Mouse (Mus musculus): ENCODE measurements around the gene Pdcd2l. TPM values are rescaled to one million over a fixed set of nuclear protein-coding genes. Genes with fewer than 3 reads are reported as not detected.

Pdcd2l gene
- polyA plus RNA-seq (2015; fragmentation: Nextera tagmentation; extraction: Ambion mirVana) = 55.9 TPM in 2 replicates

DNA sequence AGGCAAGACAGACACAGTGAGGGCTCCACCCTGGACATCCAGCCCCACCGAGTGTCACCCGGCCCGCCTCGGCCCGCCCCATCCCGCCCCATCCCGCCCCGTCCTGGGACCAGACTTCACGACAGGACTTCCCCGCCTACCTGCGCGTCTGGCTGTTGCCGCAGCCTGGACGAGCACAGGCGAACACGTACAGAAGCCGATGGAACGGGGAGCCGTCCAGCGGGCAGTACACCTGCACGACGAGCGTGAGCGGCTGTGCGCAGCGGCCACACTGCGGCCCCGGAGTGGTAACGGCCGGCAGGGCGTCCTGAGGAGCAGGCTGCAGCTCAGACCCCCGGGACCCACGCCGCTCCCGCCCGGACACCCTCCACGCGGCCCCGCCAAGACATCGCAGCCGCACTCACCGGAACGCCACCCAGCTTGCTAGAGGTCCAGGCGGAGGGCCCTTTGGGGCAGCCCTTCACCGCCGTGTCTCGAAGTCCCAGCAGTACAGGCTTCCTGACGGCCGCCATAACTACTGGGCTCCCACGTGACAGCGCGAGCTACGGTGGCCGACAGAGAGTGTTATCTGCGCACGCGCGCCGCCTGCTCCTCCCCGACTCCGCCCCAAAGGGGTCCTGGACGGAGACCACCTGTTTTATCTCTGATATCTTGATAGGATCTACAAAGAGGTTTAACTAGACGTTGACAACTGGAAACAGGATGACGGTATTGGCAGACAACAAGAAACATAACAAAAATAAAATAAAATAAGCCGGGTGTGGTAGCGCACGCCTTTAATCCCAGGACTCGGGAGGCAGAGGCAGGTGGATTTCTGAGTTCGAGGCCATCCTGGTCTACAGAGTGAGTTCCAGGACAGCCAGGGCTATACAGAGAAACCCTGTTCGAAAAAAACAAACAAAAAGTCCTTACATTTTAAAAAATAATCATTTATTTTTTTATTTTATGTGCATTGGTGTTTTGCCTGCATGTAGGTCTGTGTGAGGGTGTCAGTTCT is at the start of gene Pdcd2l:
Pdcd2l (minus strand) TSS at position 530 of the 997 bp plus-strand sequence.
- peak within 1 kb of the TSS; percentile 78 for H3K4me2 ChIP-seq (replicated peaks)
- 3% methylated on average over 70 of the region's 70 CpGs for WGBS
- H3K9ac ChIP-seq = peak within 1 kb of the TSS; percentile 98
- H3K4me3 ChIP-seq (replicated peaks) = peak within 1 kb of the TSS; percentile 98
- peaks cover 7% of the 10 kb centered on the region for H3K4me1 ChIP-seq (replicated peaks)
- no peaks in the 10 kb centered on the region for H3K27me3 ChIP-seq (replicated peaks)
- H3K27ac ChIP-seq = peak within 1 kb of the TSS; percentile 75
- peak; percentile 94 for ATAC-seq
- H3K36me3 ChIP-seq = peaks cover 13% of the 10 kb centered on the region
- no peaks in the 10 kb centered on the region for H3K9me3 ChIP-seq

DNA sequence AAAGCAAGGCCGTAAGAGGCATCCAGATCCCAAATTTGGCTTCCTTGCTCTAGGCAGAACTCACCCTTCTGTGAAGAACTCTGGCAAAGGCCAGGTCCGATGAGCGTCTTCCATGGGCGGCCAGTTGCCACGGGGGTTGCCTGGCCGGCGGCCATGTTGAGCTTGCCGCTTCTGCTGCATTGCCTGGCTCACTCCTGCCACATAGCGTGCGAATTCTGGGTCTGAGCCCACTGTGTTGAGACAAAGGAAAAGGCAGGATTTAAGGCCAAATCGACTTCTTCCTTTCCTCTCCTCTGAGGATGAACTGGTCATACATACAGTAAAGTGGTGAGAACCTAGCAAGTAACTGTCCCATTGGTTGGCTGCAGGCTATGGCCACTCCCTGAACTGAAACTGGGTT is 45.7 kb upstream of the Pdcd2l start:
- H3K27ac ChIP-seq = no peak overlapping the region
- 95% methylated on average over 11 of the region's 11 CpGs for WGBS
- no peaks in the 10 kb centered on the region for H3K4me1 ChIP-seq (replicated peaks)
- ATAC-seq = no peak
- H3K27me3 ChIP-seq (replicated peaks) = no peaks in the 10 kb centered on the region
- no peak overlapping the region for H3K9ac ChIP-seq
- H3K4me3 ChIP-seq (replicated peaks) = no peak overlapping the region
- H3K36me3 ChIP-seq = peaks cover 41% of the 10 kb centered on the region
- no peaks in the 10 kb centered on the region for H3K9me3 ChIP-seq
- H3K4me2 ChIP-seq (replicated peaks) = no peak overlapping the region

DNA sequence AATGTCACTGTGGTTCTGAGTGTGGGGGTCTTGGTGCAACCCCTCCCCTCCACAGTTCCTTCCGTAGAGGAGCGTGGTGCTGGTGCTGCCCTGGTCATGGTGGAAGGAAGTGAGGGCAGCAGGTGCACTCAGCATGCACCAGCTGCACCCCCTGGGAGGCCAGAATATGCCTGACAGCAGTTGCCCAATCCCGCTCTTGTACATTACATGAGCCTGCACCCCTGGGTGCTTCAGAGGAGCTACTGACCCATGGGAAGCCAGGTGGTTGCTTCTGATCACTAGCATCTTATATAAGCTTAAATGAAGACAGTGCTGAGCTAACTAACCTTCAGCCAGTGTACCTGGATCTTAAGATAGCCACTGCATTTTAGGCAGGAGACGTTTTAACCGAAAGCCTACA is 41.6 kb upstream of the Pdcd2l start:
- Histone ChIP-seq H3K27me3 (replicated peaks) (no peaks in the 10 kb centered on the region), H3K36me3 (peaks cover 31% of the 10 kb centered on the region), H3K4me3 (replicated peaks) (no peak overlapping the region), H3K9ac (no peak overlapping the region), H3K27ac (no peak overlapping the region), H3K9me3 (no peaks in the 10 kb centered on the region), H3K4me2 (replicated peaks) (no peak overlapping the region), H3K4me1 (replicated peaks) (peaks cover 8% of the 10 kb centered on the region; the same call in 1 of the 2 replicates)
- no peak for ATAC-seq
- 91% methylated on average over 5 of the region's 5 CpGs for WGBS

DNA sequence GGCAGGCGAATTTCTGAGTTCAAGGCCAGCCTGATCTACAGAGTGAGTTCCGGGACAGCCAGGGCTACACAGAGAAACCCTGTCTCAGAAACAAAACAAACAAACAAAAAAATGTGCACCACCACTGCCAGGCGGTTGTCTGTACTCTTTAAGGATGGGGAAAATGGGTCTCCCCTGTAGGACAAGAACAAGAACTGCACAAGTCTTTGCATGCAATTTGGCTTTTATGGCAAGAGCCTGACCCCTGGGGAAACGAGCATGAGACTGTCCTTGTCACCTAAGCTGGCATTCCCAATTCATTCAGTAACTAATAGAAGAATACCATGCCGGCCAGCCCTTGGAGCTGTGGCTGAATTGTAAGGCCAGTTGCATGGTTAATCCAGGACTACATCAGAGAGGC is 39.1 kb upstream of the Pdcd2l start:
- peaks cover 25% of the 10 kb centered on the region for H3K36me3 ChIP-seq
- no peak for ATAC-seq
- H3K4me2 ChIP-seq (replicated peaks) = no peak overlapping the region
- H3K9ac ChIP-seq = no peak overlapping the region
- H3K4me1 ChIP-seq (replicated peaks) = peaks cover 10% of the 10 kb centered on the region; the same call in 1 of the 2 replicates
- H3K9me3 ChIP-seq = no peaks in the 10 kb centered on the region
- H3K27me3 ChIP-seq (replicated peaks) = no peaks in the 10 kb centered on the region
- 87% methylated on average over 5 of the region's 5 CpGs for WGBS
- no peak overlapping the region for H3K27ac ChIP-seq
- no peak overlapping the region for H3K4me3 ChIP-seq (replicated peaks)

DNA sequence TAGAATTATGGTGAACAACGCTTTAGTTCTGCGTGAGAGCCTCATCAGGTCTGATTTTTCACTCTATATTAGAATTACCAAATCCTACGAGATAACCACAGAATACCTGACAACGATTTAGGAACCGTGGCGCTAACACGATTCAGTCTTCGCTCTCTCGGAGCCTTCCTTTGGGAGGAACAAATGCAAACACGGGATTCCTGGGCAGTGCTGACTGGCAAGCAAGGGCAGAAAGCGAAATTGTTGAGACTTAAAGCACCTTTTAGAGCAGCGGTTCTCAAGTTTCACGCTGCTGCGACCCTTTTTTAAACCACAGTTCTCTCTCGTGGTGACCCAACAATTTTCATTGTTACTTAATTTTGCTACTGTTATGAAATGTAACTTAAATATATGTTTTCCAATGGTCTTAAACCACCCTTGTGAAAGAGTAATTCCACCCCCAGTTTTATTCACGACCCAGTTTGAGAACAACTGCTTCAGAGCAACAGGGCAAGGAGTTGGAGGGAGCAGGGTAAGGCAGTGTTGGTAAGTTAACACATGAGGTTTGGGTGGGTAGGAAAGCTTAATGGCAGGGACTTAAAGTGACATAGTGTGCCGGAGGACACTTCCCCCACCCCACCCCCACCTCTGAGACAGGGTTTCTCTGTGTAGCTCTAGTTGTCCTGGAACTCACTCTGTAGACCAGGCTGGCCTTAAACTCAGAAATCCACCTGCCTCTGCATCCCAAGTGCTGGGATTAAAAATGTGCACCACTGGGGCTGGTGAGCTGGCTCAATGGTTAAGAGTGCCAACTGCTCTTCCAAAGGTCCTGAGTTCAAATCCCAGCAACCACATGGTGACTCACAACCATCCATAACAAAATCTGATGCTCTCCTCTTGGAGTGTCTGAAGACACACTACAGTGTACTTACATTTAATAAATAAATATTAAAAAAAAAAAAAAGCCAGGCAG is 38.4 kb upstream of the Pdcd2l start:
- WGBS = 1% methylated on average over 17 of the region's 17 CpGs
- H3K9ac ChIP-seq = peak overlapping the region; percentile 60
- H3K27ac ChIP-seq = peak overlapping the region; percentile 93
- H3K27me3 ChIP-seq (replicated peaks) = no peaks in the 10 kb centered on the region
- ATAC-seq = peak; percentile 8; the same call in 1 of the 2 replicates
- peaks cover 20% of the 10 kb centered on the region for H3K36me3 ChIP-seq
- peaks cover 11% of the 10 kb centered on the region; the same call in 1 of the 2 replicates for H3K4me1 ChIP-seq (replicated peaks)
- H3K4me2 ChIP-seq (replicated peaks) = peak overlapping the region; percentile 70
- H3K4me3 ChIP-seq (replicated peaks) = peak overlapping the region; percentile 33
- H3K9me3 ChIP-seq = no peaks in the 10 kb centered on the region

DNA sequence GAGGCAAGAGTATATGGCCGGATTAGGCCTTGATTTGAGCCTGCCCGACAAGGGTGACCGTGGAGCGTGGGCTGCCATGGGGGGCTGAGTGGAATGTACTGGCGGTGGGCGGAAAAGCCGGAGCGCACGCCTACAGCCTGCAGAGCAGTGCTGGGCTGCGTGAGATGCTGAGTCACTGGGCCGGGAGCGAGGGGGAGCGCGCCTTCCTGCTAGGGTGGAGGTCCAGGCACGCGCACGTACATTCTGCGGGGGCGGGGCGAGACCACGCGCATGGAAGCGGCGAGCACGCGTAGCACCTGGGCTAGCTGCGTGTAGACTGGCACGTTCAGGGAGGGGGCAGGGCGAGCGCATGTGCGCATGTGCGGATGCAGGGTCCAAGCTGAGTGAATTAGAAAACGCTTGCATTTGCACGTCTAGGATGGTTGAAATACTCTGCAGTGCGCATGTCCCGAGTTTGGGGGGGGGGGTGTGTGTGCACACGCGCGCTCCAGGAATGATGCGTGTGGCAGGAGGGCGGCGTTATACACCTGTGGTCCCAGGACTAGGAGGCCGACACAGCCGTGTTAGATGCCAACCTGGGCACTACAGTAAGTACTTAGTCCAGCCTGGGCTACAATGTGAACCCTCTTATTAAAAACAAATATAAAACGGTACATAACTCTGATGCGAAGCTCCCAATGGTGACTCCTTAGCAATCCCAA is 37.6 kb upstream of the Pdcd2l start:
- peak overlapping the region; percentile 60 for H3K9ac ChIP-seq
- peak; percentile 93 for ATAC-seq
- WGBS = 0% methylated on average over 46 of the region's 46 CpGs

DNA sequence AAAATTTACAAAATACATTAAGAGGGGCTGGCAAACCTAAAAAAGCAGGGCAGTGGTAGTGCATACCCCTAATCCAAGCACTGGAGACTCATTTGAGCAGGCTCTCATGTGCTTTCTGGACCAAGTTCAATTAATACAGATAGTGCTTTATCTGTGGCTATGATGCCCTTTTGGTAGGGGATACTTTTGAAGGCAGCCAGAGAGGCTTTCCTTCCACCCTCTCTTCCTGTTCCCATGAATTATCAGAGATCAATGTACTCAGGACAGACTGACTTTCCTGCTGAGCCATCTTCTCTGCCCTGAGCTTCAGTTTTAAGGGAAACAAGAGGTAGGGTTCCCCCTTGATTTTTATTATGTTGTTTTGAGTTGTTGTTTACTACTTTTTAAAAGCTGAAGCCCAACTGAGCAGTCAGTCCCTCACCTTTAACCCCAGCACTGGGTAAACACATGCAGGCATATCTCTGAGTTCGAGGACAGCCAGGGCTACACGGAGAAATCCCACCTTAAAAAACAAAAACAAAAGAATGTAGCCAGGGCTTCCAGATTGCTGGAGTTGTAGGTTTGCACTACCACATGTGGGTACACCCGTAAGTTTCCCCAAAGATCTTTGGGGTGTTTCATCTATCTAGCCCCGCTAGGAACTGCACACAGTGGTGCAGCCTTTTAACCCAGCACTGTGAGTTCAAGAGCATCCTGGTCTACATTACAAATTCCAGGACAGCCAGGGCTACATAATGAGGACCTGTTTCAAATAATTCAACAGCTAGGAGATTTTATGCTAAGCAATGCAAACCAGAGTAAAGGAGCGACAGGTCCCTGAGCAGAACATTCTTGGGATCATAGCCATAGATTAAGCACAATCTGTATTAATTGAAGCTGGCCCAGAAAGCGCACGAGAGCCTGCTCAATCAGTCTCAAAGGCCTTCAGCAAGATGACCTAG is 36.6 kb upstream of the Pdcd2l start:
- Histone ChIP-seq H3K9me3 (no peaks in the 10 kb centered on the region), H3K4me1 (replicated peaks) (peaks cover 16% of the 10 kb centered on the region), H3K27ac (peak overlapping the region; percentile 93), H3K27me3 (replicated peaks) (no peaks in the 10 kb centered on the region), H3K4me3 (replicated peaks) (peak overlapping the region; percentile 33), H3K9ac (peak overlapping the region; percentile 60), H3K36me3 (peaks cover 8% of the 10 kb centered on the region; the same call in 1 of the 2 replicates), H3K4me2 (replicated peaks) (peak overlapping the region; percentile 70)
- WGBS = 41% methylated on average over 7 of the region's 7 CpGs
- no peak for ATAC-seq

More for the DNA sequence above, 37.6 kb upstream of the Pdcd2l start:
- Histone ChIP-seq H3K27ac (peak overlapping the region; percentile 93), H3K4me1 (replicated peaks) (peaks cover 11% of the 10 kb centered on the region), H3K4me2 (replicated peaks) (peak overlapping the region; percentile 70), H3K27me3 (replicated peaks) (no peaks in the 10 kb centered on the region), H3K36me3 (peaks cover 14% of the 10 kb centered on the region), H3K4me3 (replicated peaks) (peak overlapping the region; percentile 33), H3K9me3 (no peaks in the 10 kb centered on the region)

DNA sequence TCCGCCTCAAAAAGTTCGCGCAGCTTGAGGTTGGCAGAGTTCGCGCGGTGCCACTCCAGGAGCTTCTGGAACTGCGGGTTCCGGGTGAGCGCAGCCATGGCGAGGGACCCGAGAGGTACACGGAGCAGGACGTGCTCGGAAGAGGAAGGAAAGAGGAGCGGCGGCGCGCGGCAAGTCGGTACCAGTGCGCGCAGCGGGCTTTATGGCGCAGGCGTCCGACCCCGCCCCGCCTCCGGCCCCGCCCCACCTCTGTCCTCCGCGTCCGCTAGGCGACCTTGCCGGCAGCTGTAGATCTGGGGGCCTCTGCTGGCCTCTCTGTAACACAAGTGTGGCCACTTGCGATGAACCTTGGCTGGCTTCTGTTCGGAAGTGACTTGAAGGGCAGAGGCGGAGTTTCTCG is 33.7 kb upstream of the Pdcd2l start, which contains the start of gene Gpi1:
Gpi1 (minus strand) TSS at position 221 of the 400 bp plus-strand sequence.
- WGBS = 1% methylated on average over 39 of the region's 39 CpGs
- ATAC-seq = peak; percentile 72

DNA sequence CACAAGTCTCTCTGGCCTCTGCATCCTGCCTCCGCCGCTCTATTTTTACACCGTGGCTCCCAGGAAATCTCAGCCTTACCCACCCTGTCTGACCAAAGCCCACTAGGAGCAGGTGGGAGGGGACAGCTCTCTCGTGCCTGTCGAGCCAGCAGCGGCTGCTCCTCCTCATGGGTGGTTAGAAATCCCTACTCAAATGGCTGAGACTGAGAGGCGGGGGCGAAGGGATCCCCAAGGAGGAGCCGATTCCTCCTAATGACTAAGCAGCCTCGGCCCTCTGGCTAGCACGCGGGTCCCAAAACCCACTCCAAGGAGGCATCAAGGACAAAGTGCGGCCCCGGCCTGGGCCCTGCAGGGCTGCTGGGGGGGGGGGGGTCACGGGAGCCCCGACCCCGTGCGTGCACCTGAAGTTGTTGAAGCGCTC is 33.2 kb upstream of the Pdcd2l start:
- Histone ChIP-seq H3K4me2 (replicated peaks) (peak overlapping the region; percentile 79), H3K27ac (peak overlapping the region; percentile 88), H3K36me3 (peaks cover 15% of the 10 kb centered on the region; the same call in 1 of the 2 replicates), H3K4me3 (replicated peaks) (peak overlapping the region; percentile 77), H3K9me3 (no peaks in the 10 kb centered on the region), H3K4me1 (replicated peaks) (peaks cover 36% of the 10 kb centered on the region), H3K9ac (peak overlapping the region; percentile 86), H3K27me3 (replicated peaks) (no peaks in the 10 kb centered on the region)
- peak; percentile 29 for ATAC-seq
- 0% methylated on average over 19 of the region's 19 CpGs for WGBS

More for the DNA sequence above, 33.7 kb upstream of the Pdcd2l start, which contains the start of gene Gpi1:
- Histone ChIP-seq H3K27ac (peak within 1 kb of the TSS; percentile 88), H3K27me3 (replicated peaks) (no peaks in the 10 kb centered on the region), H3K9ac (peak within 1 kb of the TSS; percentile 86), H3K36me3 (peaks cover 15% of the 10 kb centered on the region; the same call in 1 of the 2 replicates), H3K4me3 (replicated peaks) (peak within 1 kb of the TSS; percentile 77), H3K9me3 (no peaks in the 10 kb centered on the region), H3K4me1 (replicated peaks) (peaks cover 36% of the 10 kb centered on the region), H3K4me2 (replicated peaks) (peak within 1 kb of the TSS; percentile 79)

DNA sequence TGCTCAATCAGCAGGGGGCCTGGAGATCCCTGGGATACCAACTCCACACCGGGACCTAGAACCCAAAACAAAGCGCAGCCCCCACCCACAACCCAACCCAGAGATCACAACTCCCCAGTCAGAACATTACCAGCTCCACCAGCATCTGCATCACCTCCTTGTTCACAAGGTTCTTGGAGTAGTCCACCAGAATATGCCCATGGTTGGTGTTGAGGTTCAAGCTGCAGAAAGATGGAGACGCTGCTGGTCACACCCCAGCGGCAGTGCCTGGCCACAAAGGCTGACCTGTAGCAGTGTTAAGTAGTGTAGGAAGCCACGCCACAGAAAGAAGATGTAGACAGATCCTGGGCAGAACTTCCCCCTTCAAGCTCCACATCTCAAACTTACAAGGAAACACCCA is 32.7 kb upstream of the Pdcd2l start:
- Histone ChIP-seq H3K27me3 (replicated peaks) (no peaks in the 10 kb centered on the region), H3K4me3 (replicated peaks) (peak overlapping the region; percentile 77), H3K27ac (peak overlapping the region; percentile 88), H3K9ac (peak overlapping the region; percentile 86), H3K4me2 (replicated peaks) (peak overlapping the region; percentile 79), H3K4me1 (replicated peaks) (peaks cover 36% of the 10 kb centered on the region), H3K9me3 (no peaks in the 10 kb centered on the region), H3K36me3 (peaks cover 15% of the 10 kb centered on the region; the same call in 1 of the 2 replicates)
- 27% methylated on average over 5 of the region's 5 CpGs for WGBS
- ATAC-seq = no peak
